Mouse (Mus musculus): Measurements from ENCODE around the gene Ric8b.

Ric8b gene

DNA sequence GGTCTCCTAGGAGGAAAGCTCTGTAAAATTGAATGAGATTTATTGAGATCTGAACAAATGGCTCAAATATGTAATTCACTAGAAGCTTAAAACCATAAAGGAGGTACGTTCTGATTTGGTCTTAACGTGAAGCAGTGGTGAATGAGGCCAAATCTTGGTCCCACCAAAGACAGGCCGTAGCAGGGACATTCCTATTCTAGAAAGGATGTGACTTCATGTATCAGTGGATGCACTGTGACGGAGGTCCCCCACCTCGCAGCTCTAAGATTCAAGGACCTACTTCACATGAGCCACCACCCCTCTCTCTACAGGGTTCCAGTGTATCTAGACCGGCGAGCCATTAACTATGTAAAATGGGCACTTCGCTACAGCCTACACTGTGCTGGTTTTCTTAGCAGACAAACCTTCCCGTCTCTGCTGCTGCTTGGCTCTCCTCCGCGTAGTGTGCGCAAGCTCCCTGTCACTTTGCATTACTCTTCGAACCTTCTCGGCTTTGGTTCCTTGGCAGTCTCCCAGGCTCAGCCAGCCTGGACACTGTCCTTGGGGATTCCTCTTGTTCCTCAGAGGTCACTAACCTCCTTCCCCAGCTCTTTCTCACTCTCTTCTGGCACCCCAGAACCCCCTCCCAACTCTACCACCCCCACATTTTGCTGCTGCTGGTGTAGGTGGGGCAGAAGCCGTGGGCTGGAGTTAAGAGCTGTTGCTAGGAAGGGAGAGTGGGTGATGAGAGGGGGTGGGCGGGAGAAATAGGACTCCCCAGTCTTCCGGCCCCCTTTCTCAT lies 8.2 kb upstream of the Ric8b start:
- DNase-seq (ENCODE audit: low read depth, low spot score), result peak; percentile 62

- DNase-seq (ENCODE audit: low read depth, low spot score), result no peak
Measured at GRCm38 (mm10) chr10:84910194-84910593, 7.2 kb upstream of the Ric8b start.

- no peak for DNase-seq (ENCODE audit: low read depth, low spot score)
Measured at GRCm38 (mm10) chr10:84910758-84911384, 6.5 kb upstream of the Ric8b start.

- no peak for DNase-seq (ENCODE audit: low read depth, low spot score)
Measured at GRCm38 (mm10) chr10:84913148-84913547, 4.3 kb upstream of the Ric8b start.

DNA sequence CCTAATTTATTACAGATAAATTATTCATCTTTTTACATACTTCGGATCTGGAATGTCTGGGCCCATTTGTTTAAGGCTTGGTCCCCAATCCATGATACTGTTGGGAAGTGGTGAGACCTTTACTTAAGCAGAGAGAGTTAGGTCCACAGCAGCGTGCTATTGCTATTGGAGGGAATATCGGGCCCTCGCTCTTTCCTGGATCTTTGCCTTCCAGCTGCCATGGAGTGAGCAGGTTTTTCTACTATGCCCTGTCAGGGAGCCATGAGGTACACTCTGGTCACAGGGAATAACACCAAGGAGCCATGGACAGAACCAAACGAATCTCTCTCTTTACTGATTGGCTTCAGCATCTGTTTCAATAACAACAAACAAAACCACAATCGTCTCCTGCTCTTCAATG lies 1.9 kb upstream of the Ric8b start:
- DNase-seq (ENCODE audit: low read depth, low spot score), result no peak

DNA sequence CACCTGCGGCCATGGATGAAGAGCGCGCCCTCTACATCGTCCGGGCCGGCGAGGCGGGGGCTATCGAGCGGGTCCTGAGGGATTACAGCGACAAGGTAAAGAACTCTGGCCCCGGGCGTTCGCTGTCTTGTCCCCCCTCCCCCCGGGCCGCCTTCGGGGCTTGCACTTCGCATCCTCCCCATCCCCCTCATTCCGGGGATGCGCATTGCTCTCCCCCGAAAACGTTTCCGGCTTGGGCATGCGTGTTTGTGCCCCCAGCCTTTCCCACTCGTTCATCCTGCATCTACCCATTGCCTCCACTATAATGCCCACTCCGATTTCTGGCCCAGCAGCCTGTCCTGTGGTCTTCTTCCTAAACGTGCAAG lies 297 bp downstream of the Ric8b start:
- DNase-seq (ENCODE audit: low read depth, low spot score), result no peak

DNA sequence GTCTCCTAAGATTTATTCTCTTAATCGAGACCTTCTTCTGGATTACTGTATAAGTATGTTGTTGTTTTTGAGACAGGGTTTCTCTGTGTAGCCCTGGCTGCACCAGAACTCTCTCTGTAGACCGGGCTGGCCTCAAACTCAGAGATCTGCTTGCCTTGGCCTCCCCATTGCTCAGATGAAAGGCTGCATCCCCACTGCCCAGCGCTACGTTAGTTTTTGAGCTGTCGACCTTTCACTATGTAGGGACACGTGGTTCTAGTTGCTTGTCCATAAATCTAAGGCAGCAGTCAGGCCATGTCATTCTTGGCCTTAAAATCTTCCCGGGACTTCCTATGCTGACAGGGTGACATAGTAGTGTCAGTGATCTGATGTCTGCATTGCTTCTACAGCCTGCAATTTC lies 8.9 kb downstream of the Ric8b start:
- no peak for DNase-seq (ENCODE audit: low read depth, low spot score)

GRCm38 (mm10) chr10:84926885-84927284 lies 9.5 kb downstream of the Ric8b start:
- DNase-seq (ENCODE audit: low read depth, low spot score), result no peak

DNA sequence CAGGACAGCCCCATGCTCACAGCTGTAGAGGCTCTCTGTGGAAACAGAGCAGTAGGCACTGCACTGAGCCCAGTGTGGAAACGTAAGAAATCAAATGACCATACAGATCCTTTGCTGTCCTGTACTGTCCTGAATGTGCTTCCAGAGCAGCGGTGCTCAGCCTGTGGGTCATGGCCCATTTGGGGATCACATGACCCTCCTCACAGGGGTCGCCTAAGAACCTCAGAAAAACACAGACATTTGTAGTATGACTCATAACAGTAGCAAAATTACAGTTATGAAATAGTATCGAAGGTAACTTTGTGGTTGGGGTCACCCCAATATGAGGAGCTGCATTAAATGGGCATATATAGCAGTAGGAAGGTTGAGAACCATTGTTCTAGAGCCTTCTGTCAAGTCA lies 11.0 kb downstream of the Ric8b start:
- no peak for DNase-seq (ENCODE audit: low read depth, low spot score)

DNA sequence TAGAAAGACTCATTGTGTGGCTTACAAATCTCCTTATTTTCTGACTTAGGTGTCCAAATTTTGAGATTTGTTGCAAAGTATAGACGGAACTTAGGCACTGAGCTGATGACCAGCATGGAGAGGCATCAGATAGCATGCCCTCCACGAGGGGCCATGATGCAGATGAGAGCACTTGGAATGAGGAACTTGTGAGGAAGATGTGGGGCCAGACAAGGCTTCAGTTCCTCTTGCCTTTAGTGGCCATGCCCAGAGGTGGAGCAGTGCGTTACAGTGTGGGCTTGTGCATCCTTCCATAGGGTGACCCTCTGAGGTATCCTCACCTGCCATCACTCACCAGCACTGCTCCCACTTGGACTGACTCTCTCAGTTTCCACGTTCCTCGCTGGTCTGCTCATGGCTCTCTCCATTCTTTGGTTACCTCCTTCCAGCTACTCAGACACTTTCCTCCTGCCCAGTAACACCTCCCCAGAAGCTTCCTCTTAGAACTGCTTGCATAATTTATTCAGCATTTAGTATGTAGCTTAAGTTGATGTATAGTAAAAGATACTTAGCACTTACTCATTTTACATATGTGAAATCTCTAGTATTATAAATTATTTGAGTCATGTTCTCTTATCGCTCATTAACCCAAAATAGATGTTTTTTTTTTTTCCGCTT lies 18.3 kb downstream of the Ric8b start:
- DNase-seq (ENCODE audit: low read depth, low spot score), result no peak

DNA sequence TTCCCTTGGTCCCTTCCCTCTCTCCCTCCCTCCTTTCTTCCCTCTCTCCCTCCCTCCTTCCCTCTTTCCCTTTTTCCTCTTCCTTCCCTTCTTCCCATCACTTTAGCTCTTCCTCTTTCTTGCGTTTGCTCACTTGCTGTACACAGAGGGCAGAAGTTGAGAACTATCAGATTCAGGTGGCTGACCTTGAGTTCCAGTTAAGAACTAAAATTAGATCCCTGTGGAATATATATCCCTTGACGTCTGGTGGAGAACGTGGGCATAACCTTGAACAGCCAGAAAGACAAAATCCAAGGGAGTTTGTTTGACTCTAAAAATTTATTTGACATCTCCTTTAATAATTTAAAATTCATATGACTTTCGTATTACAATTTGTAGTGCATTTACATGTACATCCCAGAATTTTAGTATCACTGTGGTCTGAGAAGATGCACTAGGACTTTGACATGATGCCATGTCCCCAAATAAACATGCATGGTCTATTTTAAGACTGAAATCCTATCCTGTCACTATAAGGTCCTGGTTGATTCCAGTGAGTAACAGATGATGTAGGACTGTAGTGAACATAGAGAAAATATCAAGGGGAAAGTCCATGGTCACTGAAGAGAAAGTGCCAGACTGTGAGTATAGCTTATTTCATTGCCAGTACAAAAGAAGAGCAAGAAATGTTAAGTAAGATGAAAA lies 19.6 kb downstream of the Ric8b start:
- DNase-seq (ENCODE audit: low read depth, low spot score), result no peak

GRCm38 (mm10) chr10:84938094-84938820 lies 20.8 kb downstream of the Ric8b start:
- no peak for DNase-seq (ENCODE audit: low read depth, low spot score)

GRCm38 (mm10) chr10:84938886-84939285 lies 21.5 kb downstream of the Ric8b start:
- no peak for DNase-seq (ENCODE audit: low read depth, low spot score)

- no peak for DNase-seq (ENCODE audit: low read depth, low spot score)
Measured at GRCm38 (mm10) chr10:84940356-84940755, 22.9 kb downstream of the Ric8b start.

DNA sequence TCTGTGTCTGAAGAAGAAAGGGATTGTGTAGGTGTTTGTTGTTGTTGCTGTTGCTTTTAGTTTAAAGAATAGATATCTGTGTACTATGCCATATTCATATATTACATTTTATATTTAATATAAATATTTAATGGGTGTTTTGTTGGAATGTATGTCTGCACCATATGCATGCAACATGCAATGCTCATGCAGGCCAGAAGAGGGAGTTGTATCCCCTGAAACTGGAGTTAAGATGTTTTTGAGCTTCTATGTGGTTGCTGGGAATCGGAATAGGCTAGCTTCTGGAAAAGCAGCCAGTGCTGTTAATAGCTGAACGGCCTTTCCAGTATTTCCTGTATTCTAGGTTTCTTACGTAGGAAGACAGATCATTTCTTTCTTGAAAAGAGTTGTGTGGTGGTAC lies 28.3 kb downstream of the Ric8b start:
- no peak for DNase-seq (ENCODE audit: low read depth, low spot score)

DNA sequence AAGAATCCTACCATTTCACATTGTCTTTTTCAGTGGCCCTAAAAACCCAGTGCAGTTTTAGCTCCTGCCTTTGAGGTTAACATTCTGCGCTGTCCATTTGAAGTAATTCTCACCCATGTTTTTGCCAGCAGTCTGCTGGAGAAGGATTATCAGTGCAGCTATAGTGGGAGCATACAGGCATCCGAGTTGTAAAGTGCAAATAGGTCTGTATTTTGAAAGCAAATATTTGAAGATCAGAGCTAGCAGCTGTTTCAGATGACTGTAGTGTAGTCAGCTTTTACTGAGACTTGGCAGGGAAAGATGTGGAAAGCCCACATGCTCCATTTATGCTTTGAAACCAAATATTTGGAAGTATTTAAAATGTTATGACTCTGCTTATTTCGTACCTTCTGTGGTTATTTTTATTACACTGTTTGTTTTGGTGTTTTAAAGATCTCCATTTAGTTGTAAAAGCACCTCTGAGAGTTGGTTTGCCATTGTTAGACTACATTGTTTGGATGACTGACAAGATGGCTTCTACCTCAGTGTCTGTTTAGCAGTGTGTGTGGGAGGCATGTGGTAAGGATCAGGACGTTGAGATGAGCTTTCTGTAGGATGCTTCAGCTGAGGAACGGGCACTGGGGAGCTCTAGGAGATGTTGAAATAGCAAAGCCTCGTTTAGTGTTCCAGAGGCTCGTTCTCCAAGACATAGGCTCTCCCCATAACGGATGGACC lies 31.7 kb downstream of the Ric8b start:
- DNase-seq (ENCODE audit: low read depth, low spot score), result peak; percentile 41

DNA sequence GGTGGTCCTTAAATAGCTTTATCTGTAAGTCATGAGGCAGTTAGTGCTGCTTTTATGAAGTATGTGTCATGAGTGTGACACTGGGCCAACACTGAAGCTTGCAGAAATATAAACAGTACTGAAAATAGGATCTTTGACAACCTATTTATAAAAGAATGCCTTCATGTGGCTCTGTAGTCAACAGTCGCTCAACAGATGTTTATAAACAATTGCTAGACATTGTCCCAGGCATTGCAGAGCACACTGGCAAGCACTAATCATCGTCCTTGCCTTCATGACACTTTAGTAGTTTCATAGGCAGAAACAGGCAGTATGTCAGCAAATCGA lies 32.2 kb downstream of the Ric8b start:
- no peak for DNase-seq (ENCODE audit: low read depth, low spot score)

DNA sequence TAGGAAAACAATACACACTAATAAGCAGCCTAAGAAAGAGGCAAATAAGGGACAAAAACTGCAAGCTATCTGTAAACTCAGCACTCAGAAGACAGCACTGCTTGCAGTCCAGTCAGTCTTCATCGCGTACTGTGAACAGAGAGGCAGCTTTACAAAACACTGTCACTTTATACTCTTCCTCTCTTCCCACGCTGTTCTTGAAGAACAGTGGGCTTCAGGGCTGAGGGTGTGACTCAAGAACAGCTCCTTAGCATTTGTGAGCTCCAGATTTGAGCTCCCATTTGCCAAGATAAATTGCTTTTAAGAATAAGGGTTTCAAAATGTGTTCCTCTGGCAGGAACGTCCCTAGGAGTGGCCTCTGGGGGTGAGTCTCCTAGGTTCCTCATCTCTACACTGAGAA lies 33.0 kb downstream of the Ric8b start:
- DNase-seq (ENCODE audit: low read depth, low spot score), result no peak

GRCm38 (mm10) chr10:84954236-84954635 lies 36.8 kb downstream of the Ric8b start:
- no peak for DNase-seq (ENCODE audit: low read depth, low spot score)

DNA sequence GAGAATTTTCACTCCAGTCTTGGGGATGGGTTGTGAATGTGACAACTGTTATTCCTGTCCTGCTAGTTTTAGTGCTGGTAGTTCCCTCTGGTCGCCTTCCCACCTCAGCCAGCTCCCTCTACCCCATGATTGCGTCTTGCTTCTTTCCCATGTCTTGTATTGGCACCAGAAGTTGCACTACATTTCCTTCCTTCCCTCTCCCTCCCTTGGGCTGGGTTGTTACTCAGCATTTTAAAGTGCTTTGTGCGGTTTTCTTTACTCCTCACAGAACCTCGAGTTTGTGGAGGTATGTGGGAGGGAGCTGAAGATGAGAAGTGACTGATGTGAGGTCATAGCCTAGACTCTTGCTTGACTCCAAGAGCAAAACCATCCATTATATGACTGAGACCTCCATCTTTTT lies 38.8 kb downstream of the Ric8b start:
- no peak for DNase-seq (ENCODE audit: low read depth, low spot score)

- no peak for DNase-seq (ENCODE audit: low read depth, low spot score)
Measured at GRCm38 (mm10) chr10:84958597-84958996, 41.2 kb downstream of the Ric8b start.

Data from telencephalon, adult 2 months (tissue).